Mouse (Mus musculus) limb, embryonic 12.5 days (tissue): Measurements from ENCODE around the gene Hadha. TPM values are rescaled to one million over a fixed set of nuclear protein-coding genes. Genes with fewer than 3 reads are reported as not detected.

Source experiments
- ATAC-seq: fragments of 200-750 bp; cut with Nextera tagmentation; 2 replicates; pipeline ENCODE4 v1.8.0; 2017; ENCODE audit warnings: low read depth, moderate TSS enrichment; ENCODE audit not compliant: insufficient number of reproducible peaks, insufficient read depth, low FRiP score, low TSS enrichment
- H3K27ac ChIP-seq: fragments of 300-500 bp; sonication (generic); 2 replicates; pipeline ENCODE4 v1.5.1; 2016; ENCODE audit warnings: mild to moderate bottlenecking, moderate library complexity
- H3K27me3 ChIP-seq: fragments of 300-500 bp; sonication (generic); 2 replicates; pipeline ENCODE4 v1.6.1; 2016; ENCODE audit warnings: mild to moderate bottlenecking, moderate library complexity
- H3K36me3 ChIP-seq: fragments of 300-500 bp; sonication (generic); 2 replicates; pipeline ENCODE4 v1.6.1; 2016; ENCODE audit warnings: mild to moderate bottlenecking, moderate library complexity
- H3K4me1 ChIP-seq: fragments of 300-500 bp; sonication (generic); replicated peaks from 2 replicates; pipeline ENCODE4 v1.6.1; 2016
- H3K4me2 ChIP-seq: fragments of 300-500 bp; sonication (generic); 2 replicates; pipeline ENCODE4 v1.6.1; 2016; ENCODE audit warnings: mild to moderate bottlenecking, moderate library complexity
- H3K4me3 ChIP-seq: fragments of 300-500 bp; sonication (generic); replicated peaks from 2 replicates; pipeline ENCODE4 v1.5.1; 2016; ENCODE audit warnings: mild to moderate bottlenecking
- H3K9ac ChIP-seq: fragments of 300-500 bp; sonication (generic); replicated peaks from 2 replicates; pipeline ENCODE4 v1.6.1; 2016; ENCODE audit warnings: mild to moderate bottlenecking, moderate library complexity
- H3K9me3 ChIP-seq: fragments of 300-500 bp; sonication (generic); 2 replicates; pipeline ENCODE4 v1.6.1; 2016; ENCODE audit warnings: mild to moderate bottlenecking, moderate library complexity
- WGBS: fragments of 180-500 bp; shearing (Covaris S2); methylation state at CpG from one replicate; pipeline ENCODE4 v1.1.7; 2016; 5-methylcytosine and 5-hydroxymethylcytosine counted together
- polyA plus RNA-seq: library from polyadenylated mRNA; unstranded; fragments of >200 nt; fragmentation: Nextera tagmentation; extraction: Ambion mirVana; gene quantifications from 2 replicates; pipeline ENCODE4 v1.2.1, GENCODE M21; 2016

Hadha gene
- polyA plus RNA-seq, 1 experiment from 2014 or later = 119 TPM

- no peak for ATAC-seq
- WGBS = 93% methylated on average over 13 of the region's 13 CpGs
Observed at GRCm38 (mm10) chr5:30127921-30128597, 26.9 kb downstream of the Hadha start.

DNA sequence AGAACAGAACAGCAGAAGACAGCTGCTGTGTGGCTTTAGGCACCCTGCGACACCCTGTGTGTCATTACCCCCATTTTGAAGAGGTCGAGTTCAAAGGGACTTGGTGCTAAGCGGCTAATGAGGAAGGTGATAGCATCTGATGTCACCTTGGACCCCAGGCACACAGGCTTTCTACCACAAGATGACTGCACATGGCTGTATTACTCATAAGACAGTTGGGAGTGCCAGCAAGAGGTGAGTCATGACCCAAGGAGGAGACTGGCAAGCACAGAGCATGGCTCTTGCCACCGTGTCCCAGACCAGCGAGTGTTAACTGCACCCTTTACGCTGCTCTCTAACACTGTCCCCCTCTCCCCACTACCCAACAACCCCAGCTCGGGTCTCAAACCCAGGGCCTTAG is 28.2 kb downstream of the Hadha start:
- ATAC-seq = no peak
- H3K4me1 ChIP-seq = no peaks in the 10 kb centered on the region
- H3K27ac ChIP-seq = no peak overlapping the region
- H3K4me3 ChIP-seq = no peak overlapping the region
- no peaks in the 10 kb centered on the region for H3K9me3 ChIP-seq
- H3K4me2 ChIP-seq = no peak overlapping the region
- H3K36me3 ChIP-seq = peaks cover 93% of the 10 kb centered on the region
- WGBS = 85% methylated on average over 7 of the region's 7 CpGs
- H3K9ac ChIP-seq = no peak overlapping the region
- H3K27me3 ChIP-seq = no peaks in the 10 kb centered on the region

More at GRCm38 (mm10) chr5:30127921-30128597, 26.9 kb downstream of the Hadha start:
- no peak overlapping the region for H3K27ac ChIP-seq
- H3K9ac ChIP-seq = no peak overlapping the region
- no peaks in the 10 kb centered on the region for H3K27me3 ChIP-seq
- H3K9me3 ChIP-seq = no peaks in the 10 kb centered on the region
- H3K4me1 ChIP-seq = no peaks in the 10 kb centered on the region
- H3K4me3 ChIP-seq = no peak overlapping the region
- peaks cover 93% of the 10 kb centered on the region for H3K36me3 ChIP-seq
- no peak overlapping the region for H3K4me2 ChIP-seq

GRCm38 (mm10) chr5:30125587-30125986 is 29.4 kb downstream of the Hadha start:
- no peak overlapping the region for H3K4me2 ChIP-seq
- peaks cover 99% of the 10 kb centered on the region for H3K36me3 ChIP-seq
- ATAC-seq = no peak
- H3K4me1 ChIP-seq = no peaks in the 10 kb centered on the region
- H3K27me3 ChIP-seq = no peaks in the 10 kb centered on the region
- no peaks in the 10 kb centered on the region for H3K9me3 ChIP-seq
- H3K27ac ChIP-seq = no peak overlapping the region
- no peak overlapping the region for H3K9ac ChIP-seq
- no peak overlapping the region for H3K4me3 ChIP-seq
- 53% methylated on average over 5 of the region's 5 CpGs for WGBS

- H3K9me3 ChIP-seq = no peaks in the 10 kb centered on the region
- H3K4me3 ChIP-seq = no peak overlapping the region
- H3K27me3 ChIP-seq = no peaks in the 10 kb centered on the region
- H3K4me2 ChIP-seq = no peak overlapping the region
- no peaks in the 10 kb centered on the region for H3K4me1 ChIP-seq
- no peak for ATAC-seq
- no peak overlapping the region for H3K27ac ChIP-seq
- 86% methylated on average over 6 of the region's 6 CpGs for WGBS
- no peak overlapping the region for H3K9ac ChIP-seq
- peaks cover 99% of the 10 kb centered on the region for H3K36me3 ChIP-seq
Observed at GRCm38 (mm10) chr5:30122481-30122880, 32.5 kb downstream of the Hadha start.

DNA sequence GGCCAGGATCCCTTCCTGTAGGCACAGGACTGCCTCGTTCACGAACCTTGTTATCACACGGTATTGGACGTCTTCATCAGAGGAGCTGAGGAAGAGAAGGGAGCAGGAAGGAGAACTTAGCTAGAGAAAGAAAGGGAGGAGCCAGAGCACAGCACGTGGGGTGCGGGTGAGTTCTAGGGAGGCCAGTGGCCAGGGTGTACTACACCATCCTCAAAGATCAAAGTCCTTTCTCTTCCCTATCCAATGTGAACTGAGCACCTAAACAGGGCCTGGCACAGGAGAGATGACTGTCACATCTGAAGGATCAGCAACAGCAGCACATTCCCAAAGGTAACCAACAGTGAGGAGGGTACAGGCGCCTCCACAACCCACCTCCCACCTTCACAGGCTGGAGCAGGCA is 34.9 kb downstream of the Hadha start:
- Histone ChIP-seq H3K4me2 (no peak overlapping the region), H3K27me3 (peaks cover 18% of the 10 kb centered on the region), H3K4me3 (no peak overlapping the region), H3K9ac (no peak overlapping the region), H3K9me3 (no peaks in the 10 kb centered on the region), H3K4me1 (no peaks in the 10 kb centered on the region), H3K27ac (no peak overlapping the region), H3K36me3 (peaks cover 77% of the 10 kb centered on the region)
- 85% methylated on average over 7 of the region's 7 CpGs for WGBS
- no peak for ATAC-seq

GRCm38 (mm10) chr5:30119163-30119562 is 35.8 kb downstream of the Hadha start:
- Histone ChIP-seq H3K4me3 (no peak overlapping the region), H3K4me2 (no peak overlapping the region), H3K27ac (no peak overlapping the region), H3K9me3 (no peaks in the 10 kb centered on the region), H3K9ac (no peak overlapping the region), H3K27me3 (peaks cover 26% of the 10 kb centered on the region), H3K4me1 (0 out of 2 replicates have a peak, but pooled peaks cover 3% of the 10 kb centered on the region), H3K36me3 (peaks cover 67% of the 10 kb centered on the region)
- 91% methylated on average over 6 of the region's 6 CpGs for WGBS
- no peak for ATAC-seq

- H3K9ac ChIP-seq = no peak overlapping the region
- 70% methylated on average over 1 of the region's 1 CpGs for WGBS
Observed at GRCm38 (mm10) chr5:30118018-30118417, 36.9 kb downstream of the Hadha start.

GRCm38 (mm10) chr5:30115718-30116117 is 39.2 kb downstream of the Hadha start:
- 22% methylated on average over 10 of the region's 10 CpGs for WGBS
- Histone ChIP-seq H3K27me3 (peaks cover 61% of the 10 kb centered on the region), H3K9me3 (no peaks in the 10 kb centered on the region), H3K36me3 (peaks cover 33% of the 10 kb centered on the region), H3K9ac (no peak overlapping the region), H3K4me1 (peaks cover 19% of the 10 kb centered on the region), H3K4me2 (no peak overlapping the region), H3K27ac (no peak overlapping the region), H3K4me3 (no peak overlapping the region)
- ATAC-seq = no peak

More at GRCm38 (mm10) chr5:30118018-30118417, 36.9 kb downstream of the Hadha start:
- Histone ChIP-seq H3K9me3 (no peaks in the 10 kb centered on the region), H3K36me3 (peaks cover 56% of the 10 kb centered on the region), H3K4me3 (no peak overlapping the region), H3K4me1 (peaks cover 10% of the 10 kb centered on the region), H3K27me3 (peaks cover 38% of the 10 kb centered on the region), H3K4me2 (no peak overlapping the region), H3K27ac (no peak overlapping the region)
- ATAC-seq = no peak

DNA sequence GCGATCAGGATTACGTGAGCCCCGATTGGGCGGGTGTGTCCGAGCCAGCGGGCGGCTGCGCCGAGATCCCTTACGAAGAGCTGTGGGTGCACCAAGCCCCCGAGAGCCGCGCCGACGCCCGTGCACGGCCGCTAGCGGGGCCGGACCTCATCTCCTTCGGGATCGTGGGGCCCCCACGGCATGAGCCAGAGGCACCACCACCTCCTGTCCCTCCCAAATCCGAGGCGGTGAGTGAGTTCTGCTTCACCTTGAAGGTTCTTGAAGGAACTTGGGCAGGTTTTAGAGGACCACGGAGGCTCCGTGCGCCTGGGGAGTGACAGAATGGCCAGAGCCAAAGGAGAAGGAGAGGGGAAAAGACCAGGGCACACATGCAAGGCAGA is 40.2 kb downstream of the Hadha start:
- Histone ChIP-seq H3K9ac (peak overlapping the region; percentile 65), H3K9me3 (no peaks in the 10 kb centered on the region), H3K4me1 (peaks cover 29% of the 10 kb centered on the region), H3K27me3 (peaks cover 70% of the 10 kb centered on the region), H3K4me2 (peak overlapping the region; percentile 91), H3K27ac (no peak overlapping the region), H3K4me3 (peak overlapping the region; percentile 61), H3K36me3 (peaks cover 23% of the 10 kb centered on the region)
- WGBS = 1% methylated on average over 28 of the region's 28 CpGs
- no peak for ATAC-seq

DNA sequence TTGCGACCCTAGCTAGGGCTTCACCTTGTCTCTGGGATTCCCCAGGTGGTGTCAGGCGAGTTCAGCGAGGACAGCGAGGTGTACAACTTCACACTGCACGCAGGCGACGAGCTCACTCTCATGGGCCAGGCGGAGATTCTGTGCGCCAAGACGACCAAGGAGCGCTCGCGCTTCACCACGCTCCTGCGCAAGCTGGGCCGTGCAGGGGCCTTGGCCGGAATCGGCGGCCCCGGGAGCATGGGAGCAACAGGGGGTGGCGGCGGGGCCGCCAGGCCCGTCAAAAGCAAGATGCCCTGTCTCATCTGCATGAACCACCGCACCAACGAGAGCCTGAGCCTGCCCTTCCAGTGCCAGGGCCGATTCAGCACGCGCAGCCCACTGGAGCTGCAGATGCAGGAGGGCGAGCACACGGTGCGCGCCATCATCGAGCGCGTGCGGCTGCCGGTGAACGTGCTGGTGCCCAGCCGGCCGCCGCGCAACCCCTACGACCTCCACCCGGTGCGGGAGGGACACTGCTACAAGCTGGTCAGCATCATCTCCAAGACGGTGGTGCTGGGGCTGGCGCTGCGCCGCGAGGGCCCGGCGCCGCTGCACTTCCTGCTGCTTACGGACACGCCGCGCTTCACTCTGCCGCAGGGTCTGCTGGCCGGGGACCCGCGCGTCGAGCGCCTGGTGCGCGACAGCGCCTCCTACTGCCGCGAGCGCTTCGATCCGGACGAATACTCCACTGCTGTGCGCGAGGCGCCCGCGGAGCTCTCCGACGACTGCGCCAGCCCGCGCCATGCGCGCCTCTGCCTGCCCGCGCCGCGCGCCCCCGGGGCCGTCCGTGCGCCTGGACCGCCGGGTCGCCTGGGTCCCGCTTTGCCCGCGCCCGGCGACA is 40.8 kb downstream of the Hadha start:
- peak overlapping the region; percentile 91 for H3K4me2 ChIP-seq
- ATAC-seq = peak; percentile 73
- 0 out of 2 replicates have a peak overlapping the region, but pooled peaks have one; percentile 17 for H3K27ac ChIP-seq
- peaks cover 17% of the 10 kb centered on the region for H3K36me3 ChIP-seq
- H3K4me1 ChIP-seq = peaks cover 29% of the 10 kb centered on the region
- peaks cover 77% of the 10 kb centered on the region for H3K27me3 ChIP-seq
- no peaks in the 10 kb centered on the region for H3K9me3 ChIP-seq
- under 1% methylated on average over 101 of the region's 103 CpGs for WGBS
- H3K4me3 ChIP-seq = peak overlapping the region; percentile 61
- H3K9ac ChIP-seq = peak overlapping the region; percentile 65

DNA sequence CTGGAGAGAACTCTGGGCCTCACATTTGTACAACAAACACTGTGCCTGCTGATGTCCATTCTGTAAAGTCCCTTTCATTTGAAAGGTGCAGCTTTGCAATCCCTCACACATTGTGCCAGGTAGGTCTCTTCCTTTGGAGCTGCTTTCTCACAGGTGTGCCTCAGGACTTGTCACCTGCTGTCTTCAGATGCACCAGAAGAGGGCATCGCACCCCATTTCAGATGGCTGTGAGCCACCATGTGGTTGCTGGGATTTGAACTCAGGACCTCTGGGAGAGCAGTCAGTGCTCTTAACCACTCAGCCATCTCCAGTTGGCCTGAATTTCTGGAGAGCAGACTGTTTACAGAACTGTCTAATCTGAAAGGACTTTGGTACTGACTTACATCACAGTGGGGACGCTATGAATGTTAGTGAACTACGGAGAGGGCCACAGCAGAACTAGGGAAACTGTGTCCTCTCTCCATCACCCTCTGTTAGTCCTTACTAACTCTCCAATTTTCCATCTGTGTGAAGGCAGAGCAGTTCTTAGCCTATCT is 42.4 kb downstream of the Hadha start:
- H3K4me3 ChIP-seq = no peak overlapping the region
- peaks cover 36% of the 10 kb centered on the region for H3K4me1 ChIP-seq
- WGBS = 73% methylated on average over 3 of the region's 3 CpGs
- peaks cover 2% of the 10 kb centered on the region; the same call in 1 of the 2 replicates for H3K36me3 ChIP-seq
- H3K27me3 ChIP-seq = peaks cover 91% of the 10 kb centered on the region
- H3K4me2 ChIP-seq = no peak overlapping the region
- no peak overlapping the region for H3K27ac ChIP-seq
- no peak for ATAC-seq
- H3K9ac ChIP-seq = no peak overlapping the region
- no peaks in the 10 kb centered on the region for H3K9me3 ChIP-seq
